Mouse (Mus musculus) embryonic fibroblast, embryonic 13.5 days (primary cell): Measurements from ENCODE around the gene Gm498.

Source experiments
- CTCF ChIP-seq: IDR thresholded peaks from 2 replicates; pipeline ENCODE4 v1.5.1; 2011; ENCODE audit warnings: mild to moderate bottlenecking, control low read depth, low read length, moderate library complexity, borderline replicate concordance; ENCODE audit not compliant: insufficient read depth
- POLR2A ChIP-seq: IDR thresholded peaks from 2 replicates; pipeline ENCODE4 v1.6.1; 2011; ENCODE audit warnings: low read depth, mild to moderate bottlenecking, control low read depth, low read length, moderate library complexity

- TF ChIP-seq CTCF: no peak
- TF ChIP-seq POLR2A: no peak
These were observed 32.3 kb upstream of the Gm498 start for GRCm38 (mm10) chr7:143834316-143834715.
